Mouse (Mus musculus) liver, embryonic 15.5 days (tissue): ENCODE data around the gene Cdk2. TPM values are rescaled to one million over a fixed set of nuclear protein-coding genes. Genes with fewer than 3 reads are reported as not detected.
"Not testable (repeated sequence)": the region's sequence is repeated elsewhere in the genome, so short reads cannot be mapped to it uniquely, and the experiment has no call there.

Experiments
- ATAC-seq: fragments of 200-750 bp; cut with Nextera tagmentation; 2 replicates; pipeline ENCODE4 v1.8.0; 2017; ENCODE audit warnings: moderate number of reproducible peaks, mild to moderate bottlenecking, moderate library complexity; ENCODE audit not compliant: insufficient read depth
- H3K27ac ChIP-seq: fragments of 300-500 bp; sonication (generic); replicated peaks from 2 replicates; pipeline ENCODE4 v1.5.1; 2015; ENCODE audit warnings: mild to moderate bottlenecking, inconsistent platforms
- H3K27me3 ChIP-seq: fragments of 300-500 bp; sonication (generic); 2 replicates; pipeline ENCODE4 v1.6.1; 2015; ENCODE audit warnings: mild to moderate bottlenecking, inconsistent platforms
- H3K36me3 ChIP-seq: fragments of 300-500 bp; sonication (generic); replicated peaks from 2 replicates; pipeline ENCODE4 v1.6.1; 2015; ENCODE audit warnings: moderate library complexity, mild to moderate bottlenecking, inconsistent platforms
- H3K4me1 ChIP-seq: fragments of 300-500 bp; sonication (generic); replicated peaks from 2 replicates; pipeline ENCODE4 v1.6.1; 2015; ENCODE audit warnings: inconsistent platforms
- H3K4me2 ChIP-seq: fragments of 300-500 bp; sonication (generic); 2 replicates; pipeline ENCODE4 v1.6.1; 2015; ENCODE audit warnings: moderate library complexity, mild to moderate bottlenecking, inconsistent platforms
- H3K4me3 ChIP-seq: fragments of 300-500 bp; sonication (generic); replicated peaks from 2 replicates; pipeline ENCODE4 v1.5.1; 2015; ENCODE audit warnings: mild to moderate bottlenecking, inconsistent platforms
- H3K9ac ChIP-seq: fragments of 300-500 bp; sonication (generic); 2 replicates; pipeline ENCODE4 v1.6.1; 2015; ENCODE audit warnings: moderate library complexity, mild to moderate bottlenecking, inconsistent platforms
- H3K9me3 ChIP-seq: fragments of 300-500 bp; sonication (generic); replicated peaks from 2 replicates; pipeline ENCODE4 v1.6.1; 2016; ENCODE audit warnings: inconsistent platforms
- WGBS: fragments of 180-500 bp; shearing (Covaris S2); methylation state at CpG from one replicate; pipeline ENCODE4 v1.1.7; 2015; ENCODE audit warnings: mixed read lengths; ENCODE audit not compliant: insufficient replicate concordance; 5-methylcytosine and 5-hydroxymethylcytosine counted together
- polyA plus RNA-seq: library from polyadenylated mRNA; unstranded; fragments of >200 nt; fragmentation: Nextera tagmentation; extraction: Ambion mirVana; gene quantifications from 2 replicates; pipeline ENCODE4 v1.2.1, GENCODE M21; 2015

Gene Cdk2
- polyA plus RNA-seq, 1 experiment from 2014 or later: 56.6 TPM

- peaks cover 38% of the 10 kb centered on the region for H3K4me1 ChIP-seq
- 25% methylated on average over 4 of the region's 4 CpGs for WGBS
- H3K27ac ChIP-seq: no peak overlapping the region
- no peak for ATAC-seq
- no peaks in the 10 kb centered on the region for H3K9me3 ChIP-seq
- peaks cover 56% of the 10 kb centered on the region for H3K27me3 ChIP-seq
- H3K9ac ChIP-seq: no peak overlapping the region
- H3K36me3 ChIP-seq: no peaks in the 10 kb centered on the region
- H3K4me3 ChIP-seq: 0 out of 2 replicates have a peak overlapping the region, but pooled peaks have one; percentile 58
- H3K4me2 ChIP-seq: peak overlapping the region; percentile 67
Measured at GRCm38 (mm10) chr10:128742616-128743015, 37.8 kb upstream of the Cdk2 start.

GRCm38 (mm10) chr10:128740296-128740695 lies 35.5 kb upstream of the Cdk2 start:
- no peak for ATAC-seq
- H3K4me3 ChIP-seq: no peak overlapping the region
- WGBS: 10% methylated on average over 2 of the region's 2 CpGs
- H3K9ac ChIP-seq: no peak overlapping the region
- H3K27ac ChIP-seq: no peak overlapping the region
- no peaks in the 10 kb centered on the region for H3K9me3 ChIP-seq
- no peak overlapping the region for H3K4me2 ChIP-seq
- peaks cover 42% of the 10 kb centered on the region for H3K27me3 ChIP-seq
- no peaks in the 10 kb centered on the region for H3K36me3 ChIP-seq
- peaks cover 30% of the 10 kb centered on the region for H3K4me1 ChIP-seq

- WGBS: 9% methylated on average over 15 of the region's 15 CpGs
- peaks cover 14% of the 10 kb centered on the region for H3K27me3 ChIP-seq
- no peaks in the 10 kb centered on the region for H3K9me3 ChIP-seq
Measured at GRCm38 (mm10) chr10:128737435-128737834, 32.6 kb upstream of the Cdk2 start.

GRCm38 (mm10) chr10:128731992-128732391 lies 27.2 kb upstream of the Cdk2 start:
- Histone ChIP-seq H3K4me3 (no peak overlapping the region), H3K4me2 (no peak overlapping the region), H3K4me1 (0 out of 2 replicates have a peak, but pooled peaks cover 3% of the 10 kb centered on the region), H3K9me3 (no peaks in the 10 kb centered on the region), H3K27ac (no peak overlapping the region), H3K9ac (no peak overlapping the region), H3K27me3 (no peaks in the 10 kb centered on the region), H3K36me3 (peaks cover 3% of the 10 kb centered on the region; the same call in 1 of the 2 replicates)
- no peak for ATAC-seq

More at GRCm38 (mm10) chr10:128737435-128737834, 32.6 kb upstream of the Cdk2 start:
- Histone ChIP-seq H3K4me2 (peak overlapping the region; percentile 53), H3K4me3 (no peak overlapping the region), H3K36me3 (peaks cover 3% of the 10 kb centered on the region; the same call in 1 of the 2 replicates), H3K9ac (no peak overlapping the region), H3K4me1 (peaks cover 4% of the 10 kb centered on the region), H3K27ac (no peak overlapping the region)
- peak; percentile 49 for ATAC-seq

- Histone ChIP-seq H3K36me3 (peaks cover 3% of the 10 kb centered on the region; the same call in 1 of the 2 replicates), H3K9ac (no peak overlapping the region), H3K27me3 (no peaks in the 10 kb centered on the region), H3K9me3 (no peaks in the 10 kb centered on the region), H3K4me3 (no peak overlapping the region), H3K4me2 (no peak overlapping the region; the same call in 1 of the 2 replicates), H3K27ac (no peak overlapping the region), H3K4me1 (0 out of 2 replicates have a peak, but pooled peaks cover 3% of the 10 kb centered on the region)
- ATAC-seq: no peak
- WGBS: 15% methylated on average over 10 of the region's 10 CpGs
Measured at GRCm38 (mm10) chr10:128731002-128731433, 26.2 kb upstream of the Cdk2 start.

- H3K36me3 ChIP-seq: peaks cover 3% of the 10 kb centered on the region; the same call in 1 of the 2 replicates
- 52% methylated on average over 5 of the region's 5 CpGs for WGBS
- H3K9me3 ChIP-seq: no peaks in the 10 kb centered on the region
- 0 out of 2 replicates have a peak, but pooled peaks cover 6% of the 10 kb centered on the region for H3K4me1 ChIP-seq
- no peak overlapping the region for H3K4me2 ChIP-seq
- no peak overlapping the region for H3K9ac ChIP-seq
- ATAC-seq: no peak
- H3K27ac ChIP-seq: no peak overlapping the region
- no peaks in the 10 kb centered on the region for H3K27me3 ChIP-seq
- no peak overlapping the region for H3K4me3 ChIP-seq
Measured at GRCm38 (mm10) chr10:128728059-128728458, 23.2 kb upstream of the Cdk2 start.

- not testable (repeated sequence) for H3K36me3 ChIP-seq, H3K4me3 ChIP-seq, H3K9me3 ChIP-seq, H3K4me2 ChIP-seq, ATAC-seq, H3K4me1 ChIP-seq, H3K9ac ChIP-seq, H3K27me3 ChIP-seq, H3K27ac ChIP-seq
- WGBS: 39% methylated on average over 4 of the region's 4 CpGs
Measured at GRCm38 (mm10) chr10:128725466-128725865, 20.6 kb upstream of the Cdk2 start.

GRCm38 (mm10) chr10:128715559-128716537 lies 11.0 kb upstream of the Cdk2 start:
- no peaks in the 10 kb centered on the region for H3K9me3 ChIP-seq
- 60% methylated on average over 19 of the region's 19 CpGs for WGBS
- ATAC-seq: no peak

GRCm38 (mm10) chr10:128711318-128711717 lies 6.5 kb upstream of the Cdk2 start:
- not testable (repeated sequence) for H3K27me3 ChIP-seq, H3K4me2 ChIP-seq, H3K27ac ChIP-seq, H3K9me3 ChIP-seq, H3K4me1 ChIP-seq, H3K9ac ChIP-seq, ATAC-seq, H3K4me3 ChIP-seq, H3K36me3 ChIP-seq
- 83% methylated on average over 7 of the region's 7 CpGs for WGBS

More at GRCm38 (mm10) chr10:128715559-128716537, 11.0 kb upstream of the Cdk2 start:
- Histone ChIP-seq H3K9ac (no peak overlapping the region), H3K36me3 (no peaks in the 10 kb centered on the region), H3K4me1 (no peaks in the 10 kb centered on the region), H3K4me3 (no peak overlapping the region), H3K27me3 (0 out of 2 replicates have a peak, but pooled peaks cover 7% of the 10 kb centered on the region), H3K27ac (no peak overlapping the region), H3K4me2 (no peak overlapping the region)

- Histone ChIP-seq H3K27ac (peak overlapping the region; percentile 62), H3K9me3 (no peaks in the 10 kb centered on the region), H3K9ac (peak overlapping the region; percentile 49), H3K4me2 (peak overlapping the region; percentile 75), H3K4me1 (peaks cover 38% of the 10 kb centered on the region), H3K36me3 (peaks cover 32% of the 10 kb centered on the region), H3K27me3 (no peaks in the 10 kb centered on the region), H3K4me3 (peak overlapping the region; percentile 75)
- peak; percentile 16; the same call in 1 of the 2 replicates for ATAC-seq
- WGBS: 11% methylated on average over 11 of the region's 11 CpGs
Measured at GRCm38 (mm10) chr10:128705317-128705693, 474 bp upstream of the Cdk2 start.

GRCm38 (mm10) chr10:128703895-128704294 lies 936 bp downstream of the Cdk2 start, which contains the start of gene Pmel:
Gene Pmel (plus strand): TSS chr10:128704195.
- peak within 1 kb of the TSS; percentile 75 for H3K4me2 ChIP-seq
- no peak for ATAC-seq
- H3K4me1 ChIP-seq: peaks cover 52% of the 10 kb centered on the region
- peaks cover 46% of the 10 kb centered on the region for H3K36me3 ChIP-seq
- peak within 1 kb of the TSS; percentile 88 for H3K9ac ChIP-seq
- H3K9me3 ChIP-seq: no peaks in the 10 kb centered on the region
- H3K4me3 ChIP-seq: peak within 1 kb of the TSS; percentile 75
- peak within 1 kb of the TSS; percentile 92 for H3K27ac ChIP-seq
- no peaks in the 10 kb centered on the region for H3K27me3 ChIP-seq
- WGBS: 22% methylated on average over 4 of the region's 4 CpGs
